Mouse (Mus musculus) stomach, adult 2 months (tissue): Measurements from ENCODE around the gene Sun1. TPM values are rescaled to one million over a fixed set of nuclear protein-coding genes. Genes with fewer than 3 reads are reported as not detected.

ENCODE experiments used
- polyA plus RNA-seq: library from polyadenylated mRNA; depleted of rRNA; stranded (reverse); fragments of >200 nt; gene quantifications from 2 replicates; pipeline ENCODE4 v1.2.3, GENCODE M21; 2012; rRNA removed

Sun1 gene
- polyA plus RNA-seq = 9.5 and 14.7 TPM in 2 replicates

GRCm38 (mm10) chr5:139199995-139200769 lies at the start of gene Sun1:
Sun1 (plus strand) TSS chr5:139200637.

GRCm38 (mm10) chr5:139252081-139252909 lies 51.9 kb downstream of the Sun1 start, which contains the start of gene Get4:
Get4 (plus strand) TSS chr5:139252324.

Other genes with a start within 250 kb of the Sun1 start
- 27.4 and 66.9 TPM in 2 replicates for gene Pdgfa, start 203.3 kb upstream of the Sun1 start, polyA plus RNA-seq
- 3.5 and 4.0 TPM in 2 replicates for gene Prkar1b, start 50.6 kb upstream of the Sun1 start, polyA plus RNA-seq
- 9.1 and 9.9 TPM in 2 replicates for gene Dnaaf5, start 50.4 kb upstream of the Sun1 start, polyA plus RNA-seq
- gene Get4, start 51.7 kb downstream of the Sun1 start, polyA plus RNA-seq = 62.7 and 125 TPM in 2 replicates
- 15.3 and 20.9 TPM in 2 replicates for gene Adap1, start 125.0 kb downstream of the Sun1 start, polyA plus RNA-seq
- gene Cox19, start 150.8 kb downstream of the Sun1 start, polyA plus RNA-seq = 69.5 and 86.5 TPM in 2 replicates
- gene Cyp2w1, start 152.0 kb downstream of the Sun1 start, polyA plus RNA-seq = 0.12 and 0.61 TPM in 2 replicates
- 5.1 and 6.3 TPM in 2 replicates for gene Gpr146, start 177.1 kb downstream of the Sun1 start, polyA plus RNA-seq
- gene C130050O18Rik, start 204.6 kb downstream of the Sun1 start, polyA plus RNA-seq = 1.4 and 1.9 TPM in 2 replicates
- 16.3 and 24.9 TPM in 2 replicates for gene Gper1, start 222.5 kb downstream of the Sun1 start, polyA plus RNA-seq